Mouse (Mus musculus) kidney, adult 8-10 months (tissue): ENCODE data around the gene Specc1.
"Not testable (repeated sequence)": the region's sequence is repeated elsewhere in the genome, so short reads cannot be mapped to it uniquely, and the experiment has no call there.

Experiments used
- DNase-seq, 2 experiments: peaks; one replicate each; pipeline ENCODE4 v3.0.0; 2022

Specc1 gene

DNA sequence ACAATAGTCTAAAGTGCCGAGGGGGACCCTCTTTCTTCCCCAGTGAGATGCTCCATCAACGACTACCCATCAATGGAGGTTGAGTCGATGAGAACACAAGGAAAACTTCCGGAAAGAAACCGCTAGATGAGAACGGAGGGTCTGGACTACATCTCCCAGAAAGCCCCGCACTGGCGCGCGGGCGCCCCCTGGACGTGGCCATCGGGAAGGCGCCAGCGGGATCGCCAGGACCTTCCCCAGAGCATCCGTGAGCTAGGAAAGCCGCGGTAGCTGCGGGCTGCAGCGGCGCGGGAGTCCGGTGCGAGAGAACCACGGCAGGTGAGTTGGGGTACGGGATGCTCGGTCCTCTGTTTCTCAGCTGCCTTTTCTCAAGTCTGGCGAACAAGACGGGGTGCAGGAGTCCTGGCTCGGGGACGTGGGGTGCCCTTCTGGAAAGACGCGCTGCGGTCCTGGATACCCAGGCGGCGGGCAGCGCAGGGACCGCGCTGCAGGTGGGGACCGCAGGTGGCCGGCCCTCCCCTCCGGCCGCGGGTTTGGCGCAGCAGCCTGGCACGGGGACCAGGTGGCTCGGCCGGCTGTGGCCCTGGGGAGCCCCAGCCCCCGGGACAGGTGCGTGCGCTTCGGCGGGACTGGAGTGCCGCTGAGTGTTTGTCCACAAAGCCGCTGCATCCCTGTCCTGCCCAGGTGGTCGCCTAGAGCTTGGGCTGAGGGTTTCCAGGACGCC lies at the start of gene Specc1:
Gene Specc1 (plus strand): TSS at position 192 of the 724 bp plus-strand sequence.
- peak; percentile 84 to 91 for DNase-seq

DNA sequence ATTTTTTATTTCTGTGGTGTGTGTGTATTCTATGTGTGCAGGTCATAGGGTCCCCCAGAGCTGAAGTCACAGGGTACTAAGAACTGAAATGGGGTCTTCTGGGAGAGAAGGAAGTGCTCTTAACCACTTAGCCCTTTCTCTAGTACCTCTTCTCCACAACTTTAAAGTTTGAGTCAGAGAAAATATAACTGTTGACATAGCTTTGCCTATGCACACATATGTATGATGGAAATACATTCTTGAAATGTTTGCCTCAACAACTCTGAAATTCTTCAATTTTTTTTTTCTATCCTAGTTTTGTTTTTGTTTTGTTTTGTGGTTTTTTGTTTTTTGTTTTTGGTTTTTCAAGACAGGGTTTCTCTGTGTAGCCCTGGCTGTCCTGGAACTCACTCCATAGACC lies 48.2 kb upstream of the Specc1 start:
- no peak for DNase-seq

DNA sequence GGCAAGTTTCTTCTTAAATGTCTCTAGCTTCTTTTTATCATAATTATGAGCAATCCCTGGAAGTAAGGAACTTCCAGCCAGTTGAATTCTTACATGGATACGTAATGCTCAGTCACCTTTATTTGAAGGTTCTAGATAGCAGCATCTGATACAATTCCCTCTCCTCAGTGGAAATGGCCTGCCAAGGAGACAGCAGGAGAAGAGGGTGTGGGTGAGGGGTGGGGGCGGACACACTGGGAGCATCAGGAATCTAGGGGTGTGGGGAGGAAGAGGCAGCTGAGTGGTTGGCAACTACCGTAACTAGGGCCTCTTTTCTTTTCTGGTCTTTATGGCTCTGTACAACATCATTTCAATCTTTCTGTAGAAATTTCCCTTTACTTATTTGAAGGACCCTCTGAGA lies 36.9 kb upstream of the Specc1 start:
- no peak for DNase-seq

DNA sequence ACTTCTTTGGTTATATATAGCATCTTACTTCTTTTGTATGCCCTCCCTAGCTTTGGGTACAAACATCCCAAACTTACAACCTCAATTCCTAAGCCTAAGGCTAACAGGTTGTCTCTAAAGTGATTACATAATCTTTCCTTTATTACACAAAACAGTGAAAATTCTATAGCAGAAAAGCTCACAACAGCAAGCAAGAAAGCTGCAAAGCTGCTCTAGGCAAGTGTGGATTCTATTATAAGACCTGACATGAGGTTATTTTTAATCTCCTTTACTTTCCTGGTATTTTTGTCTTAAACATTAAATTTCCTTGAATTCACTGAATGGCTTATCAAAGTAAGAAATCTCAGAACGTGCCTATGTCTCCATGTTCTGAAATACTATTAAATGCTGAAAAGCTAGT lies 33.3 kb upstream of the Specc1 start:
- no peak for DNase-seq

DNA sequence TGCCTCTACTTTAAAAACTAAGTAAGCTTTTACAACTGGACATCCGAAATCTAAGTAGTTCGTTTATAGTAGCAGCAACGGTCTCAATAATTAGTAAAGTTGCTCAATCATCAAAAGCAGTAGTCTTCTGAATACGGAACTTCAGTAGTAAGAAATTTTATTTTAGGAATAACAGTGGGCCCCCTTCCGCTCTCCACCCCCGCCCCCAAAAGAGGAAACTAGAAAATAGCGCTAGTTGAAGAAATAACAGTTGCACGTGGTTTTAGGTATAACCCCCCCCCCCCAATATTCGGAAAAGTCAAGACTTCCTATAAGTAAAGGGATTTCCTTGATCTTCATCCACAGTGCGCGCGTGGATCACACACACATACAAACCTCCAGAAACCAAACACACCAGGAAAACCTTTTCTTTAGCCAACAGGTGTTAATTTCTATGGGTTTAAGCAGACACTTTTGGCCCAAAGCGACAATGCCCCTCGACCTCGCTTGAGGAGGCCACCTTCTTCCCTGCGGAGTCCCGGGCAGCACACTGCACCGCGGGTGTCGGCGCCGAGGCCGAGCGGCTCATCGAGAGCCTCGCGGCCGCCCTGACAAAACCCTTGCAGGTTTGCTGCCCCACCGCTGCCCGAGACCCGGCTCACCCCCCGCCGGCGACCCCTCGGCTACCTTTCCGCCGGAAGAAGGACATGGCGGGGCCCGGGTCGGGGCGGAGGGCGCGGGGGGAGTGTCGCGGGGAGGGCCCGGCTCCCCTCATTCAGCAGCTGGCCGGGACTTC lies 27.1 kb upstream of the Specc1 start:
- DNase-seq, result no peak

DNA sequence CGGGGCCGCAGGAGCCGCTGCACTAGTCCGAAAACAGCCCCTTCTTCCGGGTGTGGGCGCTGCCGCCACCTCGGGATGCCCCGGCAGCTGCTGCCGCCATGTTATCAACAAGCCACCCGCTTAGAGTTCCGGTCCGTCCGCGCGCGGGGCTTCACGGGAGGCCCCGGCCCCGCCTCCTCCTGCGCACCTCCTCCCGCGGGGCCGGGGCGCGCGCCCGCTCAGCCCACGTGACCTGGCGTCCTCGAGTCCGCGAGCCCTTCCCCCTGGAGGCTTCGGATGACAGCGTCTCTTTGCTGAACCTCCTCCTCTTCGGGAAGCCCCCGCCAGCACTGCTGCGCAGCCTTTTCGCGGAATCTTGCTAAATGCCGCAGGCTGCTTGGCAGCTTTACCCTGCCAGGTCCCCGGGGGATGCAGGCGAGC lies 26.5 kb upstream of the Specc1 start, which contains the start of gene Akap10:
Gene Akap10 (minus strand): TSS at position 155 of the 420 bp plus-strand sequence.
- DNase-seq, result peak; percentile 91 to 94

DNA sequence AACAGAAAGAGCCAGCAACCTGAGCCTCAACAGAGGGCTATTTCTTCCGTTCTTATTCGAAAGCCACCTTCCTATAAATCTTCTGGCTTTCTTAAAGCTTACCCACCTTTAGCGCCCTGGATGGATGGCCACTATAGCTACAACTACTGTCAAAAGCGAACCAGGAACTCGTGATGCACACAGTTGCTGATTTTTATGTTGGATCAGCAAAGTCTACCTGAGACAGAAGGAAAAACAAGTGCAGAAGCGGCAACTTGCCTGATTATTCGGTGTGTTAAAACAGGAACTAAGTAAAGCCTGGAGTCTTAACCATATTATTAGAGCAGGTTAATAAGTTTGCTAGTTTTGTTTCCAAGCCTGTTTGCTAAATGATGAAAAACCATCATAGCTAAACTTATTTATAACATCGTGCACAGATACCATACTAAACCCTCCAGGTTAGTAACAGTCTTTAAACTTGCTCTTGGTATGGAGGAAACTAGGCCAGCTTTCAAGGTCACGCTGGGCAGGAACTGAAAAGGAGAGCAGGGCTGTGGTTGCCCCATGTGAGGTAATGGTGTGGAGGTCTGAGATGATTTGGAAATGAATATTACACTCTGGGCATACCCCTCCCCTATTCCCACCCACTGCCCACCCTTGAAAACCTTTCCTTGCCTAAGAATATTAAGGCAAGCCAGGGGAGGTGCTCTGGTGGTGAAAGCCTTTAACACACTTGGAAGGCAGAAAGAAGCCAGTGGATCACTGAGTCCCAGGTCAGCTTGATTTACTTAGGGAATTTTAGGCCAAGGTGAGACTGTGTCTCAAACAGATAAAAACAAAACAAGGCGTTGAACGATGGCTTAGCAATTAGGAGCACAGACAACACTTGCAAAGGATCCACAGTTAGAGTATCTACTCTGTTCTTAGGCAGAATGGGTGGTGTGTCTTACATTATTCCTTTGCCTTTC lies 25.6 kb upstream of the Specc1 start:
- DNase-seq, result peak; percentile 16 to 40

DNA sequence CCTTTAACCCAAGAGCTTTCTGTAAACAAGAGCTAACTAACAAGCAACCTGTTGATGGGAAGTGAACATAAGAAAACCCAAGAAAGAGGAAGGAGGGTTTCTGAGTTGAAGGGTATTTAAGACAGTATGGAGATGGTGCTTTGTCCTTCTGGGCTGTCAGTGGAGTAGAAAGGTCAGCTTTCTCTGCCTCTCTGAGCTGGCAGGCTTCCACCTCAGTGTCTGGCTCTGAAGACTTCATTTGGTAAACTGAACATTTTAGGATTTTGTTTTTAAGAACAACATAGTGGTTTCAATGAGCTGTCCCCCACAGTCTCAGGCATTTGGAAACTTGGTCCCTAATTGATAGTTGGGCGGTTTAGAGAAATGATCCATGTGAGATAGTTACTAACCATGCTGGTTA lies 18.8 kb upstream of the Specc1 start:
- no peak for DNase-seq

DNA sequence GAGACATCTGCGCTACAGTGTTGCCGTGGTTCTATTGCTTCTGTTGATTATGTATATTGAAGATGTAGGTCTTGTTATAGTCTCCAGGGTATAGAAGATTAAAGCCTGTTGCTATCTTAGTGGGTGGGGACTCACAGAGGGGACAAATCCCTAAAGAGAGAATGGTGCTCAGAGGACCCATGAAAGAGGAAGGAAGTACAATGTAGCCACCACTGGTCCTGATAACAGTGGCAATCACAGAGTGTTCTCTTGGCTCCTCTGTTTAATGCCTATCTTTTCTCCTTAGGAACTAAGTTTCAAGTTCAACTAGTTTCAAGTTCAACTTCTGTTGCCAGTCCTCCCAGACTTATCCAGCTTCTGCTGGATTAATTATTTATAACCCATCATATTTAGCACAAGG lies 13.7 kb upstream of the Specc1 start:
- no peak for DNase-seq

DNA sequence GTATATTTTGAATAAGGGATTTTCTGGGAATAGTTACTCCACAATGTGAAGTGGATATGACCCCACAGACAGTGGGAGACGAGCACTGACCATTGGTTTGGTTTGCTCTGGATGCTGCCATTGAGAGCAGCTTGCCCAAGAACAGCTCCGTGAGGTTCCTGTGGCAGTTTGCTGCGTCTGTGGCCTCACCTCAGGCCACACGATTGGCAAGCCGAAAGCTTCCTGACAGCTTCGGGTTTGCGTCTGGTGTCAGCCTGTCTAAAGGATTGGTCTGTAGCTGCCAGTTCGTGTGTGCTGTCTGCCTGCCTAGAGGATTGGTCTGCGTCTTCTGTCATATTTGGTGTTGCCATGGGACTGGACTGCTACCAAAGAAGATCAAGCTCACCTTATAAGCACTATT lies 12.1 kb upstream of the Specc1 start:
- no peak for DNase-seq

DNA sequence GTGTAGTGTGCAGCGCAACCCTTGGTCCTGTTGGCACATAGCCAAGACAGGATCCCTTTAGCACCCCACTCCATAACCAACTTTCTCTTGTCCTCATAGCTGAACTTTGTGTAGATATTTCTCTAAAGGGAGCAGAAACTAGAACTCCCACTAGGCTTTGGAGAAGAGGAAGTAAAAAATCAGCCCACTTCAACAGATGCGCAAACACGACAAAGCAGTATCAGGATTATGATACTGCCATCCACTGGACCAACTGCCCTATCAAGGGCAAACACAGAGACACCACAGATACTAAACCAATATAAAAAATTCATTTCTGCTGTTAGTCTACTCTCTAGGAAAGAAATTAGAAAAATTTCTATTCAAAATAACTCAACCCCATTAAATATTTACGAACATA lies 10.0 kb upstream of the Specc1 start:
- no peak for DNase-seq

DNA sequence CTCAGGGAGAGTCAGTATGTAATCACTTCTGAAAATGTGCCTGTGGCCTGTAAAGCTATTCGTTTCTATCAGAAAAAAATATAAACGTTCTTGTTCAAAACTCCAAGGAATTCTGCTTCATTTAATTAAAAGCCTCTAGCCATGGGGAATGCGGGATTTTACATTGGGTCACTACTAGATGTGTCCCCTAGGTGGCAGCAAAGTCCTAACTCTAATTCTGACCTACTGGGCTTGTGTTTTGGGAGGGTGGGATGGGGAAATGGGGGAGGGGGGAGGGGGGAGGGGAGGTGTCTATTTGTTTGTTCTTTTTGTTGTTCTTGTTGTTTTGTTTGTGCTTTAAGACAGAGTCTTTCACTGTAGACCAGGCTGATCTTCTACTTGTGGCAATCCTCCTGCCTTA lies 7.2 kb upstream of the Specc1 start:
- DNase-seq, result peak; percentile 28 to 55

DNA sequence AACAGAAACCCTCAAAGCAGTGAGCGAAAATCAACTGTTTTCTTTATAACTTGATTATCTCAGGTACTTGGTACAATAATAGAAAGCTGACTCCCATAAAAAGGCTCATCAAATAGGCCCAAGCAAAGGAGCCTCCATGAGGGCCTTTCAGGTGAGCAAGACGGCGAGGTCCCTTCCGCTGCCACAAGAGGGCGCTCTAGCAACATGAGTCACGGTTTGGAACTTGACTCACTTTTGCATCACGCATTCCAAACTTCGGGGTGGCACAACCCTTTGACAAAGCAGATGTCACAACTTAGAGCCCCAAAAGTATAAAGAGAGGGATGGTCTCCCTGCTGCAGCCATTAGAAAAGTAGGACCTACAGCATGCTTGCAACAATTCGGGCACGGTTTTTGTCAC lies 5.9 kb upstream of the Specc1 start:
- DNase-seq, result peak; percentile 73 to 88

DNA sequence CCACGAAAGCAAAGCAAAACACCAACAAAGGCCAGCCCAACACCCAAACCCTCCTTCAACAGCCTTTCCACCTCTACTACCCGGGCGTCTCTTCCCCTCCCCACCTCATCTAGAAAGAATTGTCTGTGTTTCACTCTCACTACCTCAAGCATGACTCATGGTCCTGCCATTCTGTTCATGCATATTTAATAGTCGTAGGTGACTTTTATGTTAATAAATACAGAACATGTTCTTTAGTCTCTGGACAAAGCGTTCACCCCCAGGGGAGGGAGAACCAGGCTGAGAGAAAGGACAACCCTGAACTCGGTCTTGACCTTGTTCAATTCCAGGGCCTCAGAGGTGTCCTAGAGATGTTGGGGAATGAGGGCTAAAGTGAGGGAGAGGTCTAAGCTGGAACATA lies 1.4 kb upstream of the Specc1 start:
- peak; percentile 28 to 50 for DNase-seq

DNA sequence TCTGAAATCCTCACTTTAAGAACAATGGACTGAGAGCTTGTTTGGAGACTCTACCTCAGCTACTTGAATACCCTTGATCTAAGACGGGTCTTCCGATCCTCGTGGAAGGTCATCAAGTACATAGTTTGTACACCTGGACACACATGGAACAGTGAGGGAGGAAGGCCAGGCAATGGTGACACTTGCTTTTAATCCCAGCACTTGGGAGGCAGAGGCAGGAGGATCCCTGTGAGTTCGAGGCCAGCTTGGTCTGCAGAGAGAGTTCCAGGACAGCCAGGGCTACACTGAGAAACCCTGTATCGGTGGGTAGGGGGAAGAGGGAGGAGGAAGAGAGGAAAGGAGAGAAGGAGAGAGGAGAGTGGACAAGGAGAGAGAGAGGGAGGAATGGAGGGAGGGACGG lies 612 bp upstream of the Specc1 start:
- DNase-seq, result no peak

DNA sequence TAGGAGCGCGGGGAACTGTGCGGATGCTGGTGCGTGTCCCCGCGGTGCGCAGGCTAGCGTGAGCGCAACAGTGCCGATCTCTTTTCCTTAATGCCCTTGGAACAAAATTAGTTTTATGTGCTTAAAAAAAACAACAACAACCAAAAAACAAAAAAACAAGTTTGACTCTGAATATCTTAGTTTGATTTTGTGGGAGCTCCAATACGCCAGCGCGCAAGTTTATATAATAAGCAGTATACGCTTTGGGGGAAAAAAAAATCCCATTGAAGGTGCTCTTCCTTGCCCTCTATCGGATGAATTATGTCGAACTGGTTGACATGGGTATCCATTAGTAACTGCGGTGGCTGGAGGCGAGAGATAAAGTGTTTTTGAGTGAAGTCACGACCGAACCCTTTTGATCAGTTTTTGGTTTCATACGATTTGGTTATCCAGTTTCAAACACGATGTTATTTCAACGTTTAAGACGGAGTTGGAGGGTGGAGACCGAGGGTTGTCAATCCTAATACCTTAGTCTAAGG lies 792 bp downstream of the Specc1 start:
- no peak for DNase-seq

DNA sequence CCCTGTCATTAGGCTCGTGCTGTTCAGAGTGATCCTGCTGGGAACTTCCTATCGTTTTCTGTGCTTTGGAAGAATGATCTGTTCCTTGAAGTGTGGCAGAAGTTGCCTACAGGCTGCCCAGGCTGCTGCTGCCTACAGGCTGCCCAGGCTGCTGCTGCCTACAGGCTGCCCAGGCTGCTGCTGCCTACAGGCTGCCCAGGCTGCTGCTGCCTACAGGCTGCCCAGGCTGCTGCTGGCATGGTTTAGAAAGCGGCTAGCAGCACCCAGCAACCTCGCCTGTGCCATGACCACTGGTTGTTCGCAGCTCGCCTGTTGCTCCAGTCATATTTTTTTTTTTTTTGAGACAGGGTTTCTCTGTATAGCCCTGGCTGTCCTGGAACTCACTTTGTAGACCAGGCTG lies 2.1 kb downstream of the Specc1 start:
- not testable (repeated sequence) for DNase-seq

DNA sequence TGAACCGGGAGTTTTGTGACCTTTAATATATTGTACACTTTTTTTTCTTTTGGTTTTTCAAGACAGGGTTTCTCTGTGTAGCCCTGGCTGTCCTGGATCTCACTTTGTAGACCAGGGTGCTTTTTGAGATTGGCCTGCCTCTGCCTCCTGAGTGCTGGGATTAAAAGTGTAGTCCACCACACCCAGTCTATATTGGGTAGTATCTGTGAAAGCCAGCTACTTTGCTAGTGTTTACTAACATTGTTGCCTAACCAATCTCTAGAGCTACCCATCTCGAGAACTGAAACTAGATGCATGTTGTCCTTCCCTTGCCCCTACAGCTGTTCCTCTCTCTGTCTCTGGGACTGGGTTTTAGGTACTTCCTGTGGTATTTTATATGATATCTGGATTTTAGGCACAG lies 3.5 kb downstream of the Specc1 start:
- no peak for DNase-seq

DNA sequence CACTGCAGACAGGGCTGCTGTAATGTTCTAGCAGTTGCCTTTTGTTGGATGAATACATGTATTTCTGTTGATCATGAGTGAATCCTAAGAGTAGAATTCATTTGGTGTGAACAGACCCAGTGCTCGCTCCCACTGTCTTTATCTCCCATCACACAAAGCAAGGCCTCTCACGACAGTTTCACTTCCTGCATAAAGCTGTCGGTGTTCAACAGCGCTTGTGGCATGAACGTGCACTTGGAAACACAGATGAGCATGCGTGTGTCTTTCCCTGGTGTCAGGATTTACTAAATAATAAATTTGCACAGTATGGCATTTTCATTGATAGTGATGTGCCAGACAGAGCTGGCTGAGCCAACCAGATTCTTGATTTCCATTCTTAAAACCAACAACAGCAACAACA lies 6.1 kb downstream of the Specc1 start:
- no peak for DNase-seq

DNA sequence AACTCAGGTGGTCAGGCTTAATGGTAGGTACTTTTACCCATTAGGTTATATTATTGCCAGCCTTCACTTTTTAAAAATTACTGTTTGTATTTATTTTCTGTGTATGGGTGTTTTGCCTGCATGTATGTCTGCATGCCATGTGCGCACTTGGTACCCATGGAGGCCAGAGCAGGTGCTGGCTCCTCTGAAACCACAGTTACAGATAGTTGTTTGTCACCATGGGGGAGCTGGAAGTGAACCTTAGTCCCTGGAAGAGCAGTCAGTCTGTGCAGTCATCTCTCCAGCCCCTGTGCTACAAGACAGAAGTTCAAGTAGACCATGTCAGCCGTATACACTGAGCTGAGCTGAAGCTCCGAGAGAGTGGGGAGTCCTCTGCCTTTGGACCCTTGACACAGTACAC lies 6.6 kb downstream of the Specc1 start:
- DNase-seq, result no peak

DNA sequence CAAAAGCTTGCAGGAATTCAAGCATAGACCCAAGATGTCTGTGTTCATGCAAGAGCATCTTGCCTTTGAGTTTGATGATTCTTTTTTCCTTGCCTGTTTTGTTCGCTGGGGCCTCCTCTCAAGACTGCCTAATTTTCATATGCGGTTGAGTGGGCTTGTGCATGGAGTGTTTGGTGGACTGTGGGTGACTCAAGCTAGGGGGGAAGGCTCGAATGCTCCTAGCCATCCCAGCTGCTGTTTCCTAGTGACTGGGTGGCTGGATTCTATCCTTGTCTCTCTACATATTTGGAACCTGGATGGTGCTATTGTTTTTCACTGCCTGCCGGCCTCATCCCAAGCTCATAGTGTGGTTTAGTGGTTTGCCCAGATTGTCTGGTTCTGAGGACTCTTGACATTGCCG lies 8.0 kb downstream of the Specc1 start:
- DNase-seq, result no peak

DNA sequence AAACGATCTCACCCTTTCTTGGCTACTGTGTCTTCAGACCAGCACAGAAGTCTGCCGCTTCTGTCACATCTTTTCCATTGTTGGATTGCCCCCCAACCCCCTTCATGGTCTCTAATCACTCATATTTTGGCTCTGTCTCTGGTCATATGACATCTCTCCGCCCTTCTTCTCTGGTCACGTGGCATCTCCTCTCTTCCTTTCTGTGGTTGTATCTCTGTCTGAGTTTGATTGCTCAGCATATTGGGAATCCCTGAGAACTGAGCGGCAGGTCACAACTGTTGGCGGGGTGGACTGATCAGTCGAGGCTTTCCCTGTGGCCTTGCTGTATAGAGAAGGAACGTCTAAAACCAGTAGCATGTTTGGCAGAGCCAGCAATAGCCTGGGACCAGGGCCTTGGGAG lies 10.5 kb downstream of the Specc1 start:
- DNase-seq, result no peak

DNA sequence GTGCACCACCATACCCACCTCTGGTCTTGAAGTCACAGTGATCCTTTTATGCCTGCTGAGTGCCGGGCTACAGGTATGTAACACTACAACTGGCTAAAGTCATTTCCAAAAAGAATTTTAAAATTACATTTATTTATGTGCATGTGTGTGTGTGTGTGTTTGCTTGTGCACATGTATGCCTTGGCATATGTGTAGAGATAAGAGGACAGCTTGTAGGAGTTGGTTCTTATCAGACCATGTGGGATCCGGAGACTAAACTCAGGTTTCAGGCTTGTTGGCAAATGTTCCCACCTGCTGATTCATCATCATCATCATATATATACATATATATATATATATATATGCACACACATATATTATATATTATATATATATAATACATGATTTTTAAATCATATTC lies 12.3 kb downstream of the Specc1 start:
- no peak for DNase-seq
